Mouse (Mus musculus) layer of hippocampus, postnatal 36 days (tissue): ENCODE measurements at regions not wholly inside any gene's neighbourhood (a gene's known extent, or its start where the extent isn't known, plus 50 kb on each side); places are given as distances from the start of the nearest gene placed in this dataset.

Experiments used
- DNase-seq, 2 experiments: peaks; one replicate each; pipeline ENCODE4 v3.0.0; 2022

DNA sequence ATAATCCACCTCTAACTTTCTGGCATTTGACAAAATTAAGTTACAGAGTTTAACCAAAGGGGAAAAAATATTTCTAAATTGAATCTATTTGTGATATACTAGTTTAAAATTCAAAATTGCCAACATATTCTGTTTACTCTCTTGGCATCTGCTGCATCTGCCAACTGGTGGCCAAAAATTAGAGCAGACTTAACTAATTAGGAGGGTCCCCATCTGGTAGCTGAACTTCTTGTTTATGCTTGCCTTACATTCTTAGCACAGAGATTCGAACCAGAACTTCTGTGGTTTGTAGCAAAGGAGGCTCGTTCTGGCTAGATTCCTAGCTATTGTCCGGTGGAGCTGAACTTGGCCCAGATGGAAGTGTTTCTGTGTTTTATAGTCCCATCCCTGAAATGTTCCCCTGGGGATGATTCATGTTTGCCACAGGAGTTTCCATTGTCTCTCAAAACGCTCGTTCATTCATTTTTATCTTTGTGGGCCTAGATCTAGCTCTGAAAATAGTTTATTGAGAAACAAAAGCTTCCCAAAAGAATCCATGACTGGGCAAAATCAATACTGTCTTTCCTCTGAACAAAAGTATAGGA, 3461.5 kb upstream of the Gm7489 start:
- DNase-seq, result peak; percentile 1

DNA sequence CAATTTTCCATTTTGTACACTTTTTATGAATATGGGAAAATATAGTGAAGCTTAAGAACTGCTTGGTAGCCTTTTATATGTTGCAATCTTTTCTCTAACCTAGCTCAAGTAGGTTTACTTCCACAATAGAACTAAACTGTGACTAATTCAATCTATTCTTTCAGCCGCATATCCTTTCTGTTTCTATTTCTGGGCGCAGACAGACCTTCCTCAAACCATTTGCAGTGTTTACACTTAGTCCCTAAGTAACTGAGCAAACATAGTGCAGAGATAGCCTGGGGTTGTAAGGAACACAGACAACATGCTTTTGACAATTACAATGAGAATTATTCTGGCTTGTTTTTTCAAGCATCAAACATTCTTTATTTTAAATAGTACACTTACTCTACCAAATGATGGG, 3435.1 kb upstream of the Gm7489 start:
- DNase-seq, result no peak

DNA sequence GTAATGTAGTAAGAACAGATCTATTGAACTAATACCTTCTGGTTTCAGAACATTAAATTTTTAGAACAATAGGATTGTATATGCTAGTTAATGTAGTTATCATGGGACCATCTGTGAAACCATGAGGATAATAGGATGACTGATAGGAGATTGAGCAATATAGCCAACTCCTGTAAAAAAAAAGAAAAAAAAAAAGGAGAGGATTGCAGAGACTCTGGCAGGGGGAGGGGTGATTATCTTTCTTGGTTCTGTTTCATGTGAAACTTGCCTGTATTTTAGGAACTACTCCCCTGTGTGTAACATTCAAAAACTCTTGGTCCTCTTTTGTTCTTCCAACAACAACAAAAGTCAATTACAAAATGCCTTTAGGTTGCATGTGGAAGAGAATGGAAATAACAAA, 3412.1 kb upstream of the Gm7489 start:
- DNase-seq, result no peak

DNA sequence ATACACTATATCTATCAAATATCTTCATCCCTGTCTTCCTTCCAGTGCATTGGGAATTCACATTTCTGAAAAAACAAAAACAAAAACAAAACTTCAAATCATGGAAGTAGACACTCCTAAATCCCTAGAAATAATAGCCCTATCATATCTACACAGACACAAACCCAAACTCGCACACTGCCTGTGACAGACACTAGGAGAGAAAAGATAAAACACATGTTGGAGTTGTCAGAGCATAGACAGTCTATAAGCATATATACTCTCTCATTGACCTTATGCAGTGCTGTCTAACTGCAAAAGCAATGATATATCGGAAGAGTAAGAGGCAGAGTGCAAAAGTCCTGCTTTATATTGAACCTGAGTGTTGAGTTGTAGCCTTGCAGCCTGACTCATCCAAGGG, 3386.0 kb upstream of the Gm7489 start:
- DNase-seq, result no peak

DNA sequence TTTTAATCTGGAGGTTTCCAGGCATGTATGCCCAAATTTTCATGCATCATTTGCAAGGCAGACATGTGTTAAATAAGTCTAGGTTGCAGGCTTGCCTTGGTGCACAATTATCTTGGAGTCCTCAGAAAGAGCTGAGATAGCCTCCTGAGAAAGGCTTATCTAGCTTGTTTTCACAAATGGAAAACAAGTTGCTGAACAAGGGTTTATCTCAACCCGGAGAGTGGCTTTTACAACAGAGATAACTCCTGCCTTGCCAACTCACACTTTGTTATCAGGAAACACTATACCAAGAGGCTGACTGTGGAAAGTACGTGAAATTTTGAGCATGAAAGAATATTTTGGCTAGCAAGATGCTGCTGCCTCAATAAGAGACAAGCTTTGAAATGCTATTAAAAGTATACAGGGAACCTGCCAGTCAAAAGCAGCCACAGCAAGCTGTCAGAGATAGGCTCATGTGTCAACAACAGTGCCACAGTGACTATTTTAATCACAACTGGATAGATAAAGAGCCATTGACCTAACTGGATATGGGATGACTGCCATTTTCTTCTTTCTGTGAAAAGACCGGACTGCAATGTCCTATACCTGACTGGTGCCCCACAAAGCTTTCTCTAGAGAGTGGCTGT, 3376.6 kb upstream of the Gm7489 start:
- DNase-seq, result no peak

DNA sequence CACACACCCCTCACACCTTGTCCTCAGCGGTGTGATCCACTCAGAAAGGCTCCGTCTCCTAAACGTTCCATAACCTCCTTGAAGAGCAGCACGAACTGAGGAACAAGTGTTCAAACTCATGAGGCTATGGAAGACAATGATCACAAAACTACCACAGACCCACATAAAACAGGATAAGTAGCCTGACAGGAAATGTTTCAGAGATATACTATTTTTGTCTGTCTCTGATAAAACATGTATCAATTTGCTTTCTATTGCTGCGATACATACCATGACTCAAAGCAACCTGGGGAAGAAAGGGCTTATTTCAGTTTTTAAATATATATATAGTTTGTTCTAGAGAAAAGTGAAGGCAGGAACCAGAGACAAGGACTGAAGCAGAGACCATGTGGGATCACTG, 3371.7 kb upstream of the Gm7489 start:
- DNase-seq, result no peak

DNA sequence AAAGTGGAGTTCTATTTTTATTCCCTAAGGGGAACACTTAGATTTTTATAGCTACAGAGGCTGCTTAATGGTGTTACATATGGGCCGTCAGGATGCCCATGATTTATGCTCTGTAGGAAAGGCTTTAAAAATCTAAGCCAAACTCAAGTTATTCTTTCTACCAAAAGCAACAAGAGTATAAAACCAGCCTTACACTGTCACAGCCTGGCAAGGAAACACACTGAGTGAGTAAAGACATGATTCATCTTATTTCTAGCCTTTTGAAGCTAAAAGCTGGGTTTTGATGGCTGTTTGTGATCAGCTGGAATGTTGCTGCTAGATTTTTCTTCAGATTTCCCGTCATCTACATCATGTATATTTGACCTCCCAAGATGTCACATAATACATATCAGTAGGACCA, 3359.9 kb upstream of the Gm7489 start:
- DNase-seq, result no peak

DNA sequence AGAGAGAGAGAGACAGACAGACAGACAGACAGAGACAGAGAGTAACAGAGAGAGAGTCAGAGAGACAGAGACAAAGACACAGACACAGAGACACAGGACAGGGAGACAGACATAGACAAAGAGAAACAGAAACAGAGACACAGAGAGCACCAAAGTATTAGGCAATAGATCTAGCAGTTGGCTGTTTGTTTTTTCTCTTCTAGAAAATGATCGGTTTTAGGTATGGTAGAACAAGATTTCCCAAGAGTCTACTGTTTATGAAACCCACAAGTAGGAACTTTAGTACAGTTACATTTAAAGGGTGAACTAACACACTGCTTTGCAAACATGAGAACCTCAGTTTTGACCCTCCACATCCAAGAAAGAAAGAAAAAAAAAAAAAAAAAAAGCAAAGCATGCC, 3350.2 kb upstream of the Gm7489 start:
- DNase-seq, result no peak

DNA sequence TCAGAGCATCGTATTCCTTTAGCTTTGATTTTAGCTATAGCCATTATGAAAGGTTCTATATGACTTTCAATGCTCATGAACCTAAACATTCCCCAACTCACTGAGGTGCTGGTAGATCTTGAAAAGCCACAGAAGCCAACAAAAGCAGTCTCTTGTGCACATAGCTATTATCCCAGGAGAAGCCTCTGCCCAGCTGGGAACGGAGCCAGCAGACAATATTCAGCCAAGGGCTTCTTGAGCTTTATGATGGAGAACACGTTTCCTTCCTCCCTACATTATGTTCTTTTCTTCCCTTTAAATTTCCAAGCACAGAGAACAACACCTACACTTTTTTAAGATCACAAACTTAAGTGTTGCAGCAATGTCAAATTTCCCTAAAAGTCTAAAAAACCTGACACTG, 3321.1 kb upstream of the Gm7489 start:
- no peak for DNase-seq

DNA sequence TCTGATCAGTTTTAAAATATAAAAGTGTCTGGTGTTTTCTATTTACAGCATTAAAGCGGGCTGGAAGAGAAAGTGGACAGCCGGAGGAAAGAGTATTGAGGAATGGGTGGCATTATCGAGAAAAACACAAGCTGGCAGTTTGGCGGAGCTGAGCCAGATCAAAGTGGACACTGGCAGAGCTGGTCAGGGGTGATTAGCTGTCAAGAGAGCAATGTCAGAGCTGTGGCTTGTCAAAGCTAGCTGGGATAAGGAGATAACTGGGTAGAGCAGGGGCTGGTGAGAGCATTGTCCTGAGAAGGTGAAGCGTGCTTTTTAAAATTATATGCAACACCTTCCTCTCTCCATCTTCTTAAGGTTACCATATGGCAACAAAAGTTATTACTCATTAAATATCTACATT, 3303.9 kb upstream of the Gm7489 start:
- no peak for DNase-seq

DNA sequence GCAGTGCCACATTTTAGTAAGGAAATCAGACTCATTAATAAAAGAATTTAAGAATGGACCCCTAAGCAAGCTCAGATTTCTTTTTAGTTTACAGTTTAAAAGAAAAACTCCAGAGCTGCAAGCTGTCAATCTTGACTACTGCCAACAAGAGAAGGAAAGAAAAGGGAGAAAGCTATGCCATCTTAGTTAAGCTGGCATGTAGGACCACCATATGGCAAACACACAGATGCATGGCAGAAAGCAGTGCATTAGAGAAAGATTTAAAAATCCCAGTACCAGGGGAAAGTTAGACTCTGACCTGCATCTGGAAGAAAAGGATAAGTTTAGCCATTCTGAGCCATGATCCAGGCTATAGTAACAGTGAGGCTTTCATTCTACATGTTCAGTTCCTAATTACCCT, 3300.8 kb upstream of the Gm7489 start:
- DNase-seq, result no peak

DNA sequence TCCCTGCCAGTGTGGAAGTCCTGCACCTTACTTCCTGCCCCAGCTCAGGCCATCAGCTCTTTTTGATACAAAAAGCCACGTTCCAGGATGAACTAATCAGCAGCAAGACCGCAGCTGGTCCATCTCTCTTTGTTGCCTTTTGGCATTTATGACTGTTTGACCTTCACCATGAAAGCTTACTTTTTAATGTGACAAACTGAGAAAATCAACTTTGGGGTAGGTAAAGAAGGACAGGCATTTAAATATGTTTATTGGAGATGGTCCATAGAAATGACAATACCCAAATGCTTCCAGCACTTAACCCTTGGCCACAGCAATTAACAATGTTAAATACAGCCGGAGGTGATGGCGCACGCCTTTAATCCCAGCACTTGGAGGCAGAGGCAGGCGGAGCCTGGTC, 3299.2 kb upstream of the Gm7489 start:
- DNase-seq, result no peak
